Mouse (Mus musculus) megakaryocyte, embryonic 14.5 days (primary cell): ENCODE results near the gene Ppm1n.

Source experiments
- FLI1 ChIP-seq: IDR thresholded peaks from 2 replicates; pipeline ENCODE4 v1.6.1; 2012; ENCODE audit warnings: low read length, inconsistent platforms, mixed read lengths
- GATA1 ChIP-seq: IDR thresholded peaks from 3 replicates; pipeline ENCODE4 v1.6.1; 2012; ENCODE audit warnings: mixed read lengths, low read length, inconsistent platforms, borderline replicate concordance

- TF ChIP-seq GATA1: no peak
- no peak for TF ChIP-seq FLI1
Measured at GRCm38 (mm10) chr7:19290969-19291596, 11.2 kb upstream of the Ppm1n start.
